In the genomic region with DNA sequence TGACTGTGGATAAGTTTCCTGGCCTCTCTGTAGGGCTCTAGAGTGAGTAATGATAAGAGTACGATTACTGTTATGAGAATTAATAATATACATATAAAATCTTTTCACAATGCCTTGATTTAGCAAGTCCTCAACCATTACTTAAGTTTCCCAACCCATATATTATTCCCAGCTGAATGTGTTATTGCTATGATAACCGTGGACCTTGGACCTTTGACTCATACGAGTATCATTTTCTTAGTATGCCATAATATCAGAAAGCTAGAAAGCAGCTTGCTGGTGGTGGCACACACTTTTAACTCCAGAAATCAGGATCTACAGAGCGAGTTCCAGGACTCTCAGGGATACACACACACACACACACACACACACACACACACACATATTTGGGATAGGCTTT, we compare ENCODE assay signal across 15 mouse cellular contexts.
"Had no signal": no experiment of that assay in that cellular context is flagged by ENCODE, and none has a peak within 500 bp of the region (broad histone marks: within the 10 kb centered on the region; RNA-seq: fewer than 3 reads in every experiment).

No protein-coding gene starts in this region.

- H3K27me3 ChIP-seq: liver, embryonic 15.5 days; midbrain, embryonic 13.5 days; neural tube, embryonic 15.5 days had no signal

- H3K4me3 ChIP-seq: left cerebral cortex, adult 2 months; limb, embryonic 10.5 days; liver, embryonic 15.5 days; midbrain, embryonic 13.5 days; myocyte; neural tube, embryonic 15.5 days had no signal

- H3K9me3 ChIP-seq: limb, embryonic 10.5 days; liver, embryonic 15.5 days; midbrain, embryonic 13.5 days; neural tube, embryonic 15.5 days had no signal

- DNase-seq: kidney, adult 8-10 months; kidney, postnatal 14 days; lung, adult 2 months; right cerebral cortex, adult 18-20 months; spleen, adult 18-20 months; thymus, adult 2 months; thymus, postnatal 25 days had no signal

- H3K27ac ChIP-seq: left cerebral cortex, adult 2 months; limb, embryonic 10.5 days; liver, embryonic 15.5 days; midbrain, embryonic 13.5 days; neural tube, embryonic 15.5 days had no signal

- H3K4me2 ChIP-seq: liver, embryonic 11.5 days; liver, embryonic 15.5 days; midbrain, embryonic 13.5 days; neural tube, embryonic 15.5 days had no signal

- ATAC-seq: lung, postnatal 0 days; midbrain, embryonic 13.5 days had no signal

- H3K36me3 ChIP-seq: limb, embryonic 10.5 days; liver, embryonic 15.5 days; midbrain, embryonic 13.5 days; neural tube, embryonic 15.5 days had no signal

- H3K4me1 ChIP-seq: midbrain, embryonic 13.5 days; neural tube, embryonic 15.5 days had no signal

- H3K9ac ChIP-seq: liver, embryonic 15.5 days; midbrain, embryonic 13.5 days; neural tube, embryonic 15.5 days had no signal
